Mouse (Mus musculus): Measurements from ENCODE around the gene Fgfr2. TPM values are rescaled to one million over a fixed set of nuclear protein-coding genes. Genes with fewer than 3 reads are reported as not detected.

Fgfr2 gene
- polyA plus RNA-seq, 1 experiment from 2014 or later, result 24.1 TPM

DNA sequence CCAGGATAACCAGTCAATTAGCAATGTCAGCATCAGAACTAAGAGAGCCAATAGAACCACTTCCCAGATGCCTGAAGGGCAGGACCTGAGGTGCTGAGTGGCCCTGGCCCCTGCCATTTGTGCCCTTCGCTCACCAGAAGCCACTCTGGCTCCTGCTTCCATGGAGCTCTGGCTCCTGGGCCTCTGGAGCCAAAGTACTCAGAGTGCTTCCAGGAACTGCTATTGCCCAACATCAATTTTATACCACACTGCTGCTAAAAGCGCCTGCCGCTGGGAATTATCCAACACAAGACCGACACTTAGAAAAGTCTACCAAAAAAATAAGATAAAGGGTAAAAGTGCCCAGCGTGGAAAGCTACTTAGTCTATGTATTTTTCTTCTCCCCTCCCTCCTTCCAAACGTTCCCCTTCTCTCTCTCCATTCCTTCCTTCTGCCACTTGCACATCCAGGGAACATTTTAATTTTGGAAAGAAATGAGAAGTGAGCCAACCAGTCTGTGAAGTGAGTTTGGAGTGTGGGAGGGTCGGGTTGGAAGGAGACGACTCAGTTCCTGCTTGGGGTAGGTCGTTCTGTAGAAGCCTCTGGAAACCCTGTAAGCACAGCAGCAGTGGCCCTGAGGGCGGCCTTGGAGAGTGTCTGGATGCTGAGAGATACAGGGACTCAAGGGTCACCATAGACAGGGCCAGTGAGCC, 1216.5 kb downstream of the Fgfr2 start:
- no peak overlapping the region for H3K4me3 ChIP-seq (ENCODE audit: low read length)
- no peaks in the 10 kb centered on the region for H3K27me3 ChIP-seq (replicated peaks; ENCODE audit: control insufficient read depth, insufficient read depth, low read length)
- no peak overlapping the region for H3K27ac ChIP-seq (ENCODE audit: low read depth, low read length)
- H3K9me3 ChIP-seq (ENCODE audit: control insufficient read depth, low read length), result no peaks in the 10 kb centered on the region
- H3K4me1 ChIP-seq (ENCODE audit: control insufficient read depth, insufficient read depth, low read depth, low read length), result peaks cover 6% of the 10 kb centered on the region
- ATAC-seq, result no peak
- no peaks in the 10 kb centered on the region for H3K36me3 ChIP-seq (ENCODE audit: control insufficient read depth, insufficient read depth, low read length)
- no peak overlapping the region for H3K9ac ChIP-seq (ENCODE audit: low read depth, low read length)
- 86% methylated on average over 10 of the region's 10 CpGs for WGBS
- H3K4me2 ChIP-seq (ENCODE audit: low read length), result no peak overlapping the region

DNA sequence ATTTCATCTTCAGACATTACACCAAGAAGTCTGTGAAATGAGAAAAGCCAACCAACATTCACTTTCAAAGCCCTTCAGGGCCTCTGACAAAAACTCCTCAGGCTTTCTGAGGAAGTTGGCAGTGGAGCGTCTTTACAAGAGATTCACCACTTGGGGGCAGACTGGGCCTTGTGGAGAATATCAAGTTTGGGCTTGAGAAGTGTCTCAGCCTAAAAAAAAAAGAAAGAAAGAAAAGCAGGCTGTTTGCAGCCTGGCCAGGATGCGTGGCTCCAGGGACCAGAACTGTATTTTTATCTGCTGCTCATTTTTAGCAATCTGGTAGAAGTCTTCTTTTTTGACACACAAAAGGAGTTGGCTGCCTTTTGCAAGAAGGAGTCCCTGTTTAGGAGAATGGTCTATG, 1223.8 kb downstream of the Fgfr2 start:
- ATAC-seq, result peak; percentile 40; the same call in 1 of the 2 replicates
- H3K27me3 ChIP-seq (replicated peaks; ENCODE audit: control insufficient read depth, insufficient read depth, low read length), result no peaks in the 10 kb centered on the region
- H3K9ac ChIP-seq (ENCODE audit: low read depth, low read length), result no peak overlapping the region
- 5% methylated on average over 2 of the region's 2 CpGs for WGBS
- no peaks in the 10 kb centered on the region for H3K36me3 ChIP-seq (ENCODE audit: control insufficient read depth, insufficient read depth, low read length)
- H3K4me2 ChIP-seq (ENCODE audit: low read length), result no peak overlapping the region
- H3K9me3 ChIP-seq (ENCODE audit: control insufficient read depth, low read length), result peaks cover 4% of the 10 kb centered on the region; the same call in 1 of the 2 replicates
- no peaks in the 10 kb centered on the region for H3K4me1 ChIP-seq (ENCODE audit: control insufficient read depth, insufficient read depth, low read depth, low read length)
- H3K27ac ChIP-seq (ENCODE audit: low read depth, low read length), result no peak overlapping the region
- no peak overlapping the region for H3K4me3 ChIP-seq (ENCODE audit: low read length)

DNA sequence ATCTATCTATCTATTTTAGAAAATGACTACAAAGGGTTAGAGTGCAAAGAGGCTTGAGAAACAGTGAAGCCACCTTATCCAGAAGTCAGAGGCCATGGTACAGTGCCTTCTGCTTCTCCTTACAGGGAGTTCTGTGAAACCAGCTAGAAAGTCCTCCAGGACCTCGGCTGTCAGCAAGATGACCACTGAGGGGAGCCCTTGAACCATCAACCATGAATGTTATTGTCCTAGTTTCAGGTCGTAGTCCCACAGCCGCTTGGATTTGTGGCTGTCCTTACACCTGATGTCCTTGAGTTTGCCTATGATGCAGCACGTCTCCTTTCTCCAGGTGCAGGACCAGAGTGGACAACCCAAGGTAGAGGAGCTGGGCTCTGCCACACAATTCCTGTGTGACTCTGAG, 1225.9 kb downstream of the Fgfr2 start:
- Histone ChIP-seq H3K9me3 (ENCODE audit: control insufficient read depth, low read length) (peaks cover 7% of the 10 kb centered on the region), H3K4me1 (ENCODE audit: control insufficient read depth, insufficient read depth, low read depth, low read length) (no peaks in the 10 kb centered on the region), H3K4me3 (ENCODE audit: low read length) (no peak overlapping the region), H3K9ac (ENCODE audit: low read depth, low read length) (no peak overlapping the region), H3K4me2 (ENCODE audit: low read length) (no peak overlapping the region), H3K36me3 (ENCODE audit: control insufficient read depth, insufficient read depth, low read length) (no peaks in the 10 kb centered on the region), H3K27me3 (replicated peaks; ENCODE audit: control insufficient read depth, insufficient read depth, low read length) (no peaks in the 10 kb centered on the region), H3K27ac (ENCODE audit: low read depth, low read length) (no peak overlapping the region)
- ATAC-seq, result no peak
- 15% methylated on average over 4 of the region's 4 CpGs for WGBS

DNA sequence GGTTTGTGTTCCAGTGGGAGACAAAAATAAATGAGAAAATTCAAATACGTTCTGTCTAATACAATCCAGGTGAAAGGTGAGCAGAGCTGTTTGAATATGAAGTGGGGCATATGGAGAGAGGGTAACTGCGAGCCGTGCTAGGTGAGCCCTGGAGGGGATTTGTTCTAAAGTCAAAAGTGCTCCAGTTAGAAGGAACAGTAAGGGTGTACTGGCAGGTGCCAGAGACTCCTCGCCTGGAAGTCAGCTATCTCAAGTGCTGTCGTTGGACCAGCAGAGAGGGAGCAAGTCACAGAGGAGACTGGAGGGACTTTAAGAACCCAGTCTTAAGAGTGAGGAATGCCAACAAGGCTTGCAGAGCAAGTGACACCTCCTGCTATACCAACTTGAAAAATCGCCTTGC, 1240.3 kb downstream of the Fgfr2 start:
- Histone ChIP-seq H3K4me1 (ENCODE audit: control insufficient read depth, insufficient read depth, low read depth, low read length) (no peaks in the 10 kb centered on the region), H3K36me3 (ENCODE audit: control insufficient read depth, insufficient read depth, low read length) (no peaks in the 10 kb centered on the region), H3K9me3 (ENCODE audit: control insufficient read depth, low read length) (no peaks in the 10 kb centered on the region), H3K4me2 (ENCODE audit: low read length) (no peak overlapping the region), H3K27me3 (replicated peaks; ENCODE audit: control insufficient read depth, insufficient read depth, low read length) (no peaks in the 10 kb centered on the region; the same call in 1 of the 2 replicates), H3K27ac (ENCODE audit: low read depth, low read length) (no peak overlapping the region), H3K4me3 (ENCODE audit: low read length) (no peak overlapping the region), H3K9ac (ENCODE audit: low read depth, low read length) (no peak overlapping the region)
- WGBS, result 63% methylated on average over 6 of the region's 6 CpGs
- ATAC-seq, result no peak

DNA sequence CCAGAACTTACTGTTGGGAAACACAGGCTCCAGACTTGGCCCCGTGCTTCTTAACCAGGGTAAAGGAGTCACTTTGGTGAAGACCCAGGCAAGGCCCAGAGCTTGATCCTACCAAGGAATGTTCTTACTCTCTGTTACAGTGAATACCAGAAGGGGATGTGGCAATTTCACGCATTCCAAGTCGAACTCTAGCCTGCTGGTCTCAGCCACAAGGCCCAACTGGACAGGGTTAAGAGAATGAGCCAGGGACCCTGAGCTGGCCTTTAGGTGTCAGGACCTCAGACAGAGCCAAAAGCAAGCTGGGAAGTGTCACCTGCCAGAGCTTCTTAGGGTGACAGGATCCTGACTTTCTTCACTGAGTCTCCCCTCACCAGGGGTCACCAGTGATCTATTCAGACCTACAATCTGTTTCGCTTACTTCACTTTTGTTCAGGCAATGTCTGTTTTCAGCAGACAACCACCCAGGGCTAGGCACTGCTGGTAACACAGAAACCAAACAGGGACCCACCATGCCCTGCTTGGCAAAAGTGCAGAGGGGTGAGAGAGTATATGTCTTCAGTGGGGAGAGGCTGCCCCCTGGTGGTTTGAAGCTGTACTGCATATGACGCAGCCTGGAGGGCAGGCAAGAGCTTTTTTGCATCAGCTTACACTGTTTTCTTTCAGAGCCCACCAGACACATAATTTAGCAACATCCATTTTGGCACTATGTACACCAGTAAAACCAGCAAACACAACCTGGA, 1241.1 kb downstream of the Fgfr2 start:
- Histone ChIP-seq H3K27me3 (replicated peaks; ENCODE audit: control insufficient read depth, insufficient read depth, low read length) (no peaks in the 10 kb centered on the region; the same call in 1 of the 2 replicates), H3K4me3 (ENCODE audit: low read length) (no peak overlapping the region), H3K9me3 (ENCODE audit: control insufficient read depth, low read length) (no peaks in the 10 kb centered on the region), H3K36me3 (ENCODE audit: control insufficient read depth, insufficient read depth, low read length) (no peaks in the 10 kb centered on the region), H3K4me2 (ENCODE audit: low read length) (no peak overlapping the region), H3K4me1 (ENCODE audit: control insufficient read depth, insufficient read depth, low read depth, low read length) (no peaks in the 10 kb centered on the region), H3K27ac (ENCODE audit: low read depth, low read length) (no peak overlapping the region), H3K9ac (ENCODE audit: low read depth, low read length) (no peak overlapping the region)
- WGBS, result 55% methylated on average over 5 of the region's 5 CpGs
- no peak for ATAC-seq

DNA sequence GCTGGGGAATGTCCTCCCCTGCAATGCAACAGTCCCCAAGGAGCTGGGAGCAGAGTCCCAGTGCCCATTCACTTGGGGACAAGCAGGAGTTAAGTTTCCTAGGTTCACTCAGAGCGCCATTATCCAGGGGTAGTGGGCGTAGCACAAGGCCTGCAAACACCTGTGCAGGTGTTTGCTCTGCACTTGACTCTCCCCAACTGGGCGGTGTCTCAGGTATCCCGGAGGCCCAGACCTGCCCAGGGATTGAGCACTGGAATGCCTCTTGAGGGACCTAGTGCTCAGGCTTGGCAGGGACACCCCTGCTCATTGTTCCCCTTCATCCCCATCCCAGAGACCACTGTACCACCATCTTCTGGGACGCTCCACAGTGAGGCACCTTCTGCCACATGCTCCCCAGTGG, 1243.0 kb downstream of the Fgfr2 start:
- no peak overlapping the region for H3K9ac ChIP-seq (ENCODE audit: low read depth, low read length)
- no peaks in the 10 kb centered on the region for H3K9me3 ChIP-seq (ENCODE audit: control insufficient read depth, low read length)
- WGBS, result 85% methylated on average over 5 of the region's 5 CpGs
- H3K36me3 ChIP-seq (ENCODE audit: control insufficient read depth, insufficient read depth, low read length), result no peaks in the 10 kb centered on the region
- H3K4me2 ChIP-seq (ENCODE audit: low read length), result no peak overlapping the region
- no peak overlapping the region for H3K4me3 ChIP-seq (ENCODE audit: low read length)
- no peaks in the 10 kb centered on the region; the same call in 1 of the 2 replicates for H3K27me3 ChIP-seq (replicated peaks; ENCODE audit: control insufficient read depth, insufficient read depth, low read length)
- H3K4me1 ChIP-seq (ENCODE audit: control insufficient read depth, insufficient read depth, low read depth, low read length), result no peaks in the 10 kb centered on the region
- H3K27ac ChIP-seq (ENCODE audit: low read depth, low read length), result no peak overlapping the region
- no peak for ATAC-seq

DNA sequence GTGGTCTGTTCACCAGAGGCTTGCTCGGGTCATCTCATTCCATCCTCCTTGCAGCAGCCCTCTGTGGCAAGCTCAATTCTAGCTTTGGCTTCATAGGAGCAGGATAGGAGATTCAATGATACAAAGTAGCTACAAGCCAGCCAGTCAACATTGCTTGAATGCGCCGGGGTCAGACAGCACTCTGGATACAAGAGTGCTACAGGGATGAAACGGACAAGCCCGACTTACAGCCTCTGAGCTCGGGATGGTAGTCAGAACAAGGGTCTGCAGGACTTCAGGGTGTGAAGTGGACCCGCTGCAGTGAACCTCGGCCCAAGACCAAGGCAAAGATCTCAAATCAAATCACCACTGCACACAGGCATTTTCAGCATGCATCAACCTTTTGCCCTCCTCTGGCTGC, 1244.3 kb downstream of the Fgfr2 start:
- H3K36me3 ChIP-seq (ENCODE audit: control insufficient read depth, insufficient read depth, low read length), result no peaks in the 10 kb centered on the region
- 86% methylated on average over 8 of the region's 8 CpGs for WGBS
- no peak for ATAC-seq
- H3K9me3 ChIP-seq (ENCODE audit: control insufficient read depth, low read length), result no peaks in the 10 kb centered on the region
- no peak overlapping the region for H3K9ac ChIP-seq (ENCODE audit: low read depth, low read length)
- no peak overlapping the region for H3K4me2 ChIP-seq (ENCODE audit: low read length)
- H3K27me3 ChIP-seq (replicated peaks; ENCODE audit: control insufficient read depth, insufficient read depth, low read length), result no peaks in the 10 kb centered on the region; the same call in 1 of the 2 replicates
- no peaks in the 10 kb centered on the region for H3K4me1 ChIP-seq (ENCODE audit: control insufficient read depth, insufficient read depth, low read depth, low read length)
- H3K27ac ChIP-seq (ENCODE audit: low read depth, low read length), result no peak overlapping the region
- no peak overlapping the region for H3K4me3 ChIP-seq (ENCODE audit: low read length)

DNA sequence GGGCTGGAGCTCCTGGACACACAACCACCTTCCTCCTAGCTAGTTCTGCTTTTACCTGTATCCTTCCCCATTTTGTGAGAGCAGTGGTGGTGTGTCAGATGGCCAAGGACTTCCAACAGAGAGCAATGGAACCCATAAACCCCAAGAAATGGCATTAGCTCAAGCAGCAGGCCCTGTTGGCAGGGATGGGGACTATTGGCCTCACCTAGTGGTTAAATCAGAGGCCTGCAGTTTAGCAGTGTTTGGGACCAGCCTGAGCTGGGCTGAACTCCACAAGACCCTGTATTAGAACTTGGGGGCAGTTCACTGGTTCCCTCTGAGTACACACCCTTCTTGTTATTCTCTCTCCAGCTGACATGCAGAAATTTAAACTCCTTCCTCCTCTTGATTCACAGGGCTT, 1262.0 kb downstream of the Fgfr2 start:
- no peak overlapping the region for H3K27ac ChIP-seq (ENCODE audit: low read depth, low read length)
- no peak for ATAC-seq
- no peak overlapping the region for H3K4me3 ChIP-seq (ENCODE audit: low read length)
- no peaks in the 10 kb centered on the region for H3K9me3 ChIP-seq (ENCODE audit: control insufficient read depth, low read length)
- H3K4me2 ChIP-seq (ENCODE audit: low read length), result no peak overlapping the region
- H3K36me3 ChIP-seq (ENCODE audit: control insufficient read depth, insufficient read depth, low read length), result no peaks in the 10 kb centered on the region
- no peaks in the 10 kb centered on the region for H3K27me3 ChIP-seq (replicated peaks; ENCODE audit: control insufficient read depth, insufficient read depth, low read length)
- H3K9ac ChIP-seq (ENCODE audit: low read depth, low read length), result no peak overlapping the region
- no peaks in the 10 kb centered on the region for H3K4me1 ChIP-seq (ENCODE audit: control insufficient read depth, insufficient read depth, low read depth, low read length)

DNA sequence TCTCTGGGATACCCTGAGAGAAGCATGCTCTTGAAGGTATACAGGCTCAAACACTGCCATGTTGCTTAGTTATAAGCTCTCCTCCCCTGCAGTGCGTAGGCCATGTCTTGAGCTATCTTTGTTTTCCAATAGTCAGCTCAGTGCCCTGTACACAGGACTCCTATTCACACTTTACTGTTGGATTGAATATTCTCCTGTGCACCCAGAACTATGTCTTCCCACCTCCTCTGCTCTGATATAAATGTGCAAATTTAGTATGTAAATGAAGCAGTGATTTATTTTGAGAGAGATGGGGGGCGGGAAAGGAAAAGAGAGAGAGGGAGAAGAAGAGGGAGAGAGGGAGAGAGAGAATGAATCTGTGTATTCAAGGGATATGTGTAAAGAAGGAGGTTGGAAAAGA, 1267.5 kb downstream of the Fgfr2 start:
- no peaks in the 10 kb centered on the region for H3K4me1 ChIP-seq (ENCODE audit: control insufficient read depth, insufficient read depth, low read depth, low read length)
- H3K27me3 ChIP-seq (replicated peaks; ENCODE audit: control insufficient read depth, insufficient read depth, low read length), result no peaks in the 10 kb centered on the region
- WGBS, result 87% methylated on average over 2 of the region's 2 CpGs
- no peak overlapping the region for H3K9ac ChIP-seq (ENCODE audit: low read depth, low read length)
- H3K4me2 ChIP-seq (ENCODE audit: low read length), result no peak overlapping the region
- H3K27ac ChIP-seq (ENCODE audit: low read depth, low read length), result no peak overlapping the region
- H3K4me3 ChIP-seq (ENCODE audit: low read length), result no peak overlapping the region
- no peaks in the 10 kb centered on the region for H3K9me3 ChIP-seq (ENCODE audit: control insufficient read depth, low read length)
- no peak for ATAC-seq
- no peaks in the 10 kb centered on the region for H3K36me3 ChIP-seq (ENCODE audit: control insufficient read depth, insufficient read depth, low read length)
